Mouse (Mus musculus): ENCODE results near the gene Gmeb2. TPM values are rescaled to one million over a fixed set of nuclear protein-coding genes. Genes with fewer than 3 reads are reported as not detected.

The Gmeb2 gene
- polyA plus RNA-seq, 1 experiment from 2014 or later, result 21.6 TPM

GRCm38 (mm10) chr2:181235681-181236566 is 51.9 kb downstream of the Gmeb2 start:
- Histone ChIP-seq H3K27me3 (ENCODE audit: poor library complexity, severe bottlenecking) (no peaks in the 10 kb centered on the region), H3K4me1 (peaks cover 5% of the 10 kb centered on the region; the same call in 1 of the 2 replicates), H3K27ac (no peak overlapping the region), H3K4me3 (no peak overlapping the region), H3K36me3 (replicated peaks) (no peaks in the 10 kb centered on the region; the same call in 1 of the 2 replicates), H3K9me3 (no peaks in the 10 kb centered on the region)
- DNase-seq (ENCODE audit: extremely low spot score, low spot score), result no peak
- WGBS, result 90% methylated on average over 23 of the region's 23 CpGs

DNA sequence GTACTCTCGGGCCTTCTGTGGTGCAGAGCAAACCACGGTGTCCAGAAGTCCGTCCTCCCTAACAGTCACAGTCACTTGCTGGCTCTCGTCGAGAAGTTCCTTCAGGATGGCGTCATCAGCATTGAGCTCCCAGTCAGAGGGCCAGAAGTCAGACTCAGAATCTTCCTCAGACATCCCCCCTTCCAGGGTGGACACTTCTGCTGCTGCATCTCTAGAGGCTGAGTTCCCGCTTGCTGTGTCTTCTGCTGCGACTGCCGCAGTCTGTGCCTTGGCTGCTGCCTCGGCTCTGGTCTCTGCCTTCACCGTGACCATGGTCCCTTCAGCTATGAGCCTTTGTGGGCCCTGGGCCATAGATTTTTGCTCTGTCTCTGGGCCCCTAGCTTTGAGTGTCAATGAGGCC is 53.2 kb downstream of the Gmeb2 start:
- Histone ChIP-seq H3K27ac (no peak overlapping the region), H3K36me3 (replicated peaks) (no peaks in the 10 kb centered on the region; the same call in 1 of the 2 replicates), H3K4me1 (peaks cover 5% of the 10 kb centered on the region; the same call in 1 of the 2 replicates), H3K27me3 (ENCODE audit: poor library complexity, severe bottlenecking) (no peaks in the 10 kb centered on the region), H3K9me3 (no peaks in the 10 kb centered on the region), H3K4me3 (no peak overlapping the region)
- 92% methylated on average over 11 of the region's 11 CpGs for WGBS
- DNase-seq (ENCODE audit: extremely low spot score, low spot score), result no peak

- no peak for DNase-seq (ENCODE audit: extremely low spot score, low spot score)
These were observed 54.4 kb downstream of the Gmeb2 start for GRCm38 (mm10) chr2:181233443-181233842.

GRCm38 (mm10) chr2:181231171-181231570 is 56.7 kb downstream of the Gmeb2 start:
- DNase-seq (ENCODE audit: extremely low spot score, low spot score), result no peak
- no peaks in the 10 kb centered on the region; the same call in 1 of the 2 replicates for H3K36me3 ChIP-seq (replicated peaks)
- peak overlapping the region; percentile 35; the same call in 1 of the 2 replicates for H3K27ac ChIP-seq
- H3K4me3 ChIP-seq, result peak overlapping the region; percentile 14; the same call in 1 of the 2 replicates
- 70% methylated on average over 19 of the region's 20 CpGs for WGBS
- H3K27me3 ChIP-seq (ENCODE audit: poor library complexity, severe bottlenecking), result no peaks in the 10 kb centered on the region
- peaks cover 10% of the 10 kb centered on the region; the same call in 1 of the 2 replicates for H3K4me1 ChIP-seq
- no peaks in the 10 kb centered on the region for H3K9me3 ChIP-seq

More at GRCm38 (mm10) chr2:181233443-181233842, 54.4 kb downstream of the Gmeb2 start:
- H3K4me3 ChIP-seq, result no peak overlapping the region
- H3K4me1 ChIP-seq, result peaks cover 6% of the 10 kb centered on the region; the same call in 1 of the 2 replicates
- H3K36me3 ChIP-seq (replicated peaks), result no peaks in the 10 kb centered on the region; the same call in 1 of the 2 replicates
- 92% methylated on average over 15 of the region's 15 CpGs for WGBS
- no peaks in the 10 kb centered on the region for H3K9me3 ChIP-seq
- H3K27ac ChIP-seq, result no peak overlapping the region
- no peaks in the 10 kb centered on the region for H3K27me3 ChIP-seq (ENCODE audit: poor library complexity, severe bottlenecking)

GRCm38 (mm10) chr2:181228335-181228734 is 59.5 kb downstream of the Gmeb2 start:
- no peak for DNase-seq (ENCODE audit: extremely low spot score, low spot score)
- WGBS, result 59% methylated on average over 1 of the region's 1 CpGs
- Histone ChIP-seq H3K27ac (0 out of 2 replicates have a peak overlapping the region, but pooled peaks have one; percentile 8), H3K27me3 (ENCODE audit: poor library complexity, severe bottlenecking) (no peaks in the 10 kb centered on the region), H3K9me3 (no peaks in the 10 kb centered on the region), H3K4me1 (peaks cover 10% of the 10 kb centered on the region; the same call in 1 of the 2 replicates), H3K4me3 (no peak overlapping the region), H3K36me3 (replicated peaks) (no peaks in the 10 kb centered on the region)

- 87% methylated on average over 3 of the region's 3 CpGs for WGBS
These were observed 60.7 kb downstream of the Gmeb2 start for GRCm38 (mm10) chr2:181227122-181227521.

DNA sequence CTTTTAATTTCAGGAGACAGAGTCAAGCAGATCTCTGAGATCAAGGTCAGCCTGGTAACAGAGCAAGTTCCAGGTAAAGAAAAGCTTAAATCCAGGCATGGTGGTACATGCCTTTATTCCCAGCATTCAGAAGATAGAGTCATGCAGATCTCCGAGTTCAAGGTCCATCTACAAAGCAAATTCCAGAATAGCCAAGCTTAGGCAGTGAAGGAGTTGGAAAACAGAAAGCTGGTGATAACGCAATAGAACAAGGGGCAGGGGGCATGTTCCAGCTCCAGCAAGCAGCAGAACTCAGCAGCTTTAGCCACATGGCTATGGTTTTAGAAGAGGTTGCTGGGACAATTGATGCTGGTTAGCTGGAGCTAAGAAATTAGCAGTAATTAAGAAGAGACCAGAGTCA is 62.8 kb downstream of the Gmeb2 start:
- Histone ChIP-seq H3K36me3 (replicated peaks) (no peaks in the 10 kb centered on the region), H3K27me3 (ENCODE audit: poor library complexity, severe bottlenecking) (peaks cover 11% of the 10 kb centered on the region; the same call in 1 of the 2 replicates), H3K4me1 (peaks cover 15% of the 10 kb centered on the region), H3K4me3 (no peak overlapping the region), H3K9me3 (no peaks in the 10 kb centered on the region), H3K27ac (no peak overlapping the region)
- DNase-seq (ENCODE audit: extremely low spot score, low spot score), result no peak
- 83% methylated on average over 2 of the region's 2 CpGs for WGBS

More at GRCm38 (mm10) chr2:181227122-181227521, 60.7 kb downstream of the Gmeb2 start:
- Histone ChIP-seq H3K27me3 (ENCODE audit: poor library complexity, severe bottlenecking) (no peaks in the 10 kb centered on the region), H3K4me1 (peaks cover 10% of the 10 kb centered on the region; the same call in 1 of the 2 replicates), H3K27ac (no peak overlapping the region), H3K36me3 (replicated peaks) (no peaks in the 10 kb centered on the region), H3K9me3 (no peaks in the 10 kb centered on the region), H3K4me3 (no peak overlapping the region)
- DNase-seq (ENCODE audit: extremely low spot score, low spot score), result no peak

- Histone ChIP-seq H3K36me3 (replicated peaks) (no peaks in the 10 kb centered on the region), H3K4me1 (peaks cover 14% of the 10 kb centered on the region), H3K27me3 (ENCODE audit: poor library complexity, severe bottlenecking) (peaks cover 22% of the 10 kb centered on the region), H3K4me3 (peak overlapping the region; percentile 50), H3K9me3 (no peaks in the 10 kb centered on the region), H3K27ac (peak overlapping the region; percentile 70; the same call in 1 of the 2 replicates)
- WGBS, result 42% methylated on average over 2 of the region's 2 CpGs
- no peak for DNase-seq (ENCODE audit: extremely low spot score, low spot score)
These were observed 67.5 kb downstream of the Gmeb2 start for GRCm38 (mm10) chr2:181220361-181220760.

GRCm38 (mm10) chr2:181219538-181220216 is 68.2 kb downstream of the Gmeb2 start, which contains the start of gene Fndc11:
Fndc11 (plus strand) TSS chr2:181220013.
- peak within 1 kb of the TSS; percentile 70 for H3K27ac ChIP-seq
- peaks cover 28% of the 10 kb centered on the region for H3K27me3 ChIP-seq (ENCODE audit: poor library complexity, severe bottlenecking)
- no peaks in the 10 kb centered on the region for H3K36me3 ChIP-seq (replicated peaks)
- H3K4me3 ChIP-seq, result peak within 1 kb of the TSS; percentile 50
- H3K9me3 ChIP-seq, result no peaks in the 10 kb centered on the region
- WGBS, result 5% methylated on average over 25 of the region's 25 CpGs
- peaks cover 14% of the 10 kb centered on the region for H3K4me1 ChIP-seq
- peak; percentile 77 for DNase-seq (ENCODE audit: extremely low spot score, low spot score)

- Histone ChIP-seq H3K27ac (no peak overlapping the region), H3K4me3 (peak overlapping the region; percentile 50; the same call in 1 of the 2 replicates), H3K27me3 (ENCODE audit: poor library complexity, severe bottlenecking) (peaks cover 35% of the 10 kb centered on the region), H3K9me3 (no peaks in the 10 kb centered on the region), H3K36me3 (replicated peaks) (no peaks in the 10 kb centered on the region), H3K4me1 (peaks cover 14% of the 10 kb centered on the region)
- no peak for DNase-seq (ENCODE audit: extremely low spot score, low spot score)
- WGBS, result 59% methylated on average over 5 of the region's 5 CpGs
These were observed 68.9 kb downstream of the Gmeb2 start for GRCm38 (mm10) chr2:181218881-181219485.

- no peaks in the 10 kb centered on the region for H3K9me3 ChIP-seq
- peaks cover 33% of the 10 kb centered on the region for H3K4me1 ChIP-seq
- no peaks in the 10 kb centered on the region for H3K36me3 ChIP-seq (replicated peaks)
- no peak overlapping the region for H3K27ac ChIP-seq
- no peak overlapping the region for H3K4me3 ChIP-seq
- 93% methylated on average over 6 of the region's 6 CpGs for WGBS
- peaks cover 60% of the 10 kb centered on the region for H3K27me3 ChIP-seq (ENCODE audit: poor library complexity, severe bottlenecking)
- no peak for DNase-seq (ENCODE audit: extremely low spot score, low spot score)
These were observed 71.8 kb downstream of the Gmeb2 start for GRCm38 (mm10) chr2:181216037-181216436.

- peak within 1 kb of the TSS; percentile 48 for H3K4me3 ChIP-seq
- whole genome bisulfite sequencing, result under 1% methylated on average over 17 of the region's 17 CpGs
- H3K27ac ChIP-seq, result no peak within 1 kb of the TSS
- H3K4me1 ChIP-seq, result peaks cover 19% of the 10 kb centered on the region
- H3K36me3 ChIP-seq (replicated peaks), result no peaks in the 10 kb centered on the region
- no peaks in the 10 kb centered on the region for H3K9me3 ChIP-seq
- peak; percentile 40 for DNase-seq (ENCODE audit: extremely low spot score, low spot score)
- H3K27me3 ChIP-seq (ENCODE audit: poor library complexity, severe bottlenecking), result peaks cover 67% of the 10 kb centered on the region
These were observed 74.8 kb downstream of the Gmeb2 start, which contains the start of gene Srms for GRCm38 (mm10) chr2:181213021-181213445. Srms (minus strand) TSS chr2:181213185.

Data from forebrain, embryonic 10.5 days (tissue).